Mouse (Mus musculus) heart, postnatal 0 days (tissue): ENCODE data around the gene Sfmbt1.

Experiments used
- CTCF ChIP-seq: IDR thresholded peaks from 2 replicates; pipeline ENCODE4 v1.5.1; 2016; ENCODE audit warnings: antibody characterized with exemption, control low read depth, low read depth
- EP300 ChIP-seq: IDR thresholded peaks from 2 replicates; pipeline ENCODE4 v1.6.1; 2016; ENCODE audit warnings: antibody characterized with exemption, low read depth

DNA sequence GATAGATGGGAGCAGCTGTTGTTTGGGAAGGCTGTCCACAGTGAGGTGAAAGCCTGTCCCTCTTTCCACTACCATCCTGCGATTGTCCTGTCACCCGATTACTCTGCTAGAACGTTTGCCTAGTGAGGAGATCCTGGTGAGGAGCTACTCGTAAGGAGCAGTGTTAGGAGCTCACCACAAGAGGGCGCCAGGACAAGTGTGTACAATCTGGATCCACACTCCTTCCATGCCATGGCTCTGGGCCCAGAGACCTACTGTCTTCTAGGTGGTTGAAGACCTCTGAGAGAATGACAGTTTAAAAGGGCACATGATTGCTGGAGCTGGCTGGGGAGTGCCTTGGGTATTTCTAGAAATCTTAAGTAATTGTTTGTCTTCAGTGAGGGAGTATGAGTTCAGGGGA, 152.4 kb downstream of the Sfmbt1 start:
- peak; percentile 91 for TF ChIP-seq CTCF
- no peak for TF ChIP-seq EP300
